Mouse (Mus musculus): ENCODE results near the gene Pcx. TPM values are rescaled to one million over a fixed set of nuclear protein-coding genes. Genes with fewer than 3 reads are reported as not detected.

The Pcx gene
- polyA plus RNA-seq, 1 experiment = 4.0 TPM

DNA sequence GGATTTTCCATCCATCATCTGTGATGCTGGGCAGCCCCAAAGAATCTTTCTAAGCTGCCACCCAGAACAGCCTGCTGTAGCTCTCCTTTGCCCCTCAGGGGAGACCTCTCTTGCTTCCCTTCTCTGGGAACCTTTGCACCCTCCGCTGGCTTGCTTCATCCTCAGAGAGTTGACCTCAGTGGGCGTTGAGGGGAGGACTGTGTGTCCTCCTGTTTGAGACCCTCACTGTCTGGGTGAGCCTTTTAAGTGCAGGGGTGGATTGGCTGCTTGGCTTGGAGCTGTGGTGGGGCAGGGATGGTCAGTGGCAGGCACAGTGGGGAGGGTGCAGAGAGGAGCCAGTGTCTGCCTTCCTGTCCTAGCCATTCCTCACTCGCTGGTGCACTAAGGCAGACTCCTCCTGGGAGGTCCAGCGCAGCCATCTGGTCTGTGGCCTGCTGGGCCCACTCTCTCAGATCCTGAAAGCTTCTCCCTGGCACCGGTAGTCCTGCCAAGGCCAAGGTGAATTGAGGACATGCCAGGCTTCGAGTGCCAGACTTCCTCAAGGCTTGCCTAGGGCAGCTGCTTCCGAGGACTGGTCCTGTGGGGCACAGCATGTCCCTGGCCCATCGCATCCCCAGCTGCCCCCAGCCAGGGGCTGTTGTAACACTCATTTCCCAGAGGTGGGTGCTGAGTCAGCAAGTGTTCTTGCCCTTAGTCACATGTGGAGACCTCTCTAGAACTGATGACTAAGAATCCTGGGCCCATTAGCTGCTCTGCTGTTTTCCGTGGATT lies 17.6 kb upstream of the Pcx start:
- no peaks in the 10 kb centered on the region for H3K79me2 ChIP-seq (ENCODE audit: control insufficient read depth, insufficient read depth)
- no peaks in the 10 kb centered on the region for H3K36me3 ChIP-seq (ENCODE audit: control insufficient read depth, insufficient read depth)
- H3K27me3 ChIP-seq (ENCODE audit: control insufficient read depth, insufficient read depth, insufficient read length) = no peaks in the 10 kb centered on the region
- no peak overlapping the region for H3ac ChIP-seq (ENCODE audit: control insufficient read depth, insufficient read length, low read depth)
- no peaks in the 10 kb centered on the region for H3K79me3 ChIP-seq (ENCODE audit: low read depth)
- no peak for TF ChIP-seq MYOG (IDR thresholded peaks at IDR 0.05; ENCODE audit: control insufficient read depth, extremely low read depth, insufficient read length)
- no peak for TF ChIP-seq CEBPB (IDR thresholded peaks at IDR 0.05; ENCODE audit: low read depth)
- TF ChIP-seq MYOD1 (IDR thresholded peaks at IDR 0.05; ENCODE audit: control insufficient read depth, insufficient read length, low read depth) = no peak
- TF ChIP-seq USF1 (IDR thresholded peaks at IDR 0.05; ENCODE audit: low read depth) = peak; percentile 41
- TF ChIP-seq FOSL1 (IDR thresholded peaks at IDR 0.05; ENCODE audit: insufficient read depth, low read length, poor library complexity, severe bottlenecking) = no peak
- TF ChIP-seq CTCF (IDR thresholded peaks at IDR 0.05; ENCODE audit: control insufficient read depth, insufficient read depth, insufficient read length) = no peak
- H3K4me3 ChIP-seq (ENCODE audit: insufficient read depth, poor library complexity, severe bottlenecking) = no peak overlapping the region

DNA sequence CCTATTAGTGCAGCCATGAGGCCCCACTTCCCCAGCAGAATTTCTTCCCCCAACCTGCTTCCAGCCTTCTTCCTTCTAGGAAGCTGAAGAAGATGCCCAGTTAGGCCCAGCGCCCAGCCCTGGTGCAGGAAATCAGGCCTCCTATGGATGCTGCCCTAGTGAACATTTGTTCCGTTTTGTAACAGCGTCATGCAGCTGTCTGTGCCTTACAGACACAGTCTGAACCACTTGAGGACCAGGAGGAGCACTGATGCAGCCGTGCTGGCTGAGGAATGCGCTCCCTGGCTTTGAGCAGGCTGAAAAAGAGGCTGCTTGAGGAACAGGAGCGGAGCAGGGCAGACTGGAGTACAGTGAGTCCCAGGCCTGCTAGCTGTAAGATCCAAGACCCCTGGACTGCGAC lies 15.6 kb upstream of the Pcx start:
- Histone ChIP-seq H3K79me3 (ENCODE audit: low read depth) (no peaks in the 10 kb centered on the region), H3K79me2 (ENCODE audit: control insufficient read depth, insufficient read depth) (no peaks in the 10 kb centered on the region), H3K36me3 (ENCODE audit: control insufficient read depth, insufficient read depth) (no peaks in the 10 kb centered on the region), H3ac (ENCODE audit: control insufficient read depth, insufficient read length, low read depth) (no peak overlapping the region), H3K4me3 (ENCODE audit: insufficient read depth, poor library complexity, severe bottlenecking) (no peak overlapping the region), H3K27me3 (ENCODE audit: control insufficient read depth, insufficient read depth, insufficient read length) (no peaks in the 10 kb centered on the region)
- TF ChIP-seq MYOD1 (IDR thresholded peaks at IDR 0.05; ENCODE audit: control insufficient read depth, insufficient read length, low read depth) (no peak), MAX (IDR thresholded peaks at IDR 0.05) (no peak), FOSL1 (IDR thresholded peaks at IDR 0.05; ENCODE audit: insufficient read depth, low read length, poor library complexity, severe bottlenecking) (no peak), CTCF (IDR thresholded peaks at IDR 0.05; ENCODE audit: control insufficient read depth, insufficient read depth, insufficient read length) (no peak), MYOG (IDR thresholded peaks at IDR 0.05; ENCODE audit: control insufficient read depth, extremely low read depth, insufficient read length) (no peak), CEBPB (IDR thresholded peaks at IDR 0.05; ENCODE audit: low read depth) (no peak), USF1 (IDR thresholded peaks at IDR 0.05; ENCODE audit: low read depth) (no peak)

DNA sequence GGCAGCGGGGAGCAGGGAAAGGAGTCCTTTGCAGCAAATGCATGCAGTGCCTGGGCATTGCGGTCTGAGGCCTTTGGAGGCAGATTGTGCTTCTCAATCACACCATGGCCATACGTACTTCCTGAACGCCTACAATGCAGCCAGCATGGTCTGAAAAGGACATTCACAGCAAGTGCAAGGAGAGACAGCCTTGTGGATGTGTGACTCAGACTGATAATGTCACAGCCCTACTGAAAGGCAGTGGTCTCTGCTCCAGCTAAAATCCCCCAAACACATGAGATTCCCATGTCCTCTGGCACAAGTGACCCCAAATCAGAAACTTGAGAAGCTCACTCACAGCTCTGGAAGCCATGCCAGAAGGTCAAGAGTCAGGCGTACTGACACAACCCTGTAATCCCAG lies 14.5 kb upstream of the Pcx start:
- Histone ChIP-seq H3K4me3 (ENCODE audit: insufficient read depth, poor library complexity, severe bottlenecking) (no peak overlapping the region), H3K79me2 (ENCODE audit: control insufficient read depth, insufficient read depth) (no peaks in the 10 kb centered on the region), H3ac (ENCODE audit: control insufficient read depth, insufficient read length, low read depth) (no peak overlapping the region), H3K36me3 (ENCODE audit: control insufficient read depth, insufficient read depth) (no peaks in the 10 kb centered on the region), H3K27me3 (ENCODE audit: control insufficient read depth, insufficient read depth, insufficient read length) (no peaks in the 10 kb centered on the region), H3K79me3 (ENCODE audit: low read depth) (no peaks in the 10 kb centered on the region)
- TF ChIP-seq FOSL1 (IDR thresholded peaks at IDR 0.05; ENCODE audit: insufficient read depth, low read length, poor library complexity, severe bottlenecking) (no peak), MYOD1 (IDR thresholded peaks at IDR 0.05; ENCODE audit: control insufficient read depth, insufficient read length, low read depth) (no peak), CEBPB (IDR thresholded peaks at IDR 0.05; ENCODE audit: low read depth) (no peak), MYOG (IDR thresholded peaks at IDR 0.05; ENCODE audit: control insufficient read depth, extremely low read depth, insufficient read length) (no peak), MAX (IDR thresholded peaks at IDR 0.05) (no peak), USF1 (IDR thresholded peaks at IDR 0.05; ENCODE audit: low read depth) (no peak), CTCF (IDR thresholded peaks at IDR 0.05; ENCODE audit: control insufficient read depth, insufficient read depth, insufficient read length) (no peak)

DNA sequence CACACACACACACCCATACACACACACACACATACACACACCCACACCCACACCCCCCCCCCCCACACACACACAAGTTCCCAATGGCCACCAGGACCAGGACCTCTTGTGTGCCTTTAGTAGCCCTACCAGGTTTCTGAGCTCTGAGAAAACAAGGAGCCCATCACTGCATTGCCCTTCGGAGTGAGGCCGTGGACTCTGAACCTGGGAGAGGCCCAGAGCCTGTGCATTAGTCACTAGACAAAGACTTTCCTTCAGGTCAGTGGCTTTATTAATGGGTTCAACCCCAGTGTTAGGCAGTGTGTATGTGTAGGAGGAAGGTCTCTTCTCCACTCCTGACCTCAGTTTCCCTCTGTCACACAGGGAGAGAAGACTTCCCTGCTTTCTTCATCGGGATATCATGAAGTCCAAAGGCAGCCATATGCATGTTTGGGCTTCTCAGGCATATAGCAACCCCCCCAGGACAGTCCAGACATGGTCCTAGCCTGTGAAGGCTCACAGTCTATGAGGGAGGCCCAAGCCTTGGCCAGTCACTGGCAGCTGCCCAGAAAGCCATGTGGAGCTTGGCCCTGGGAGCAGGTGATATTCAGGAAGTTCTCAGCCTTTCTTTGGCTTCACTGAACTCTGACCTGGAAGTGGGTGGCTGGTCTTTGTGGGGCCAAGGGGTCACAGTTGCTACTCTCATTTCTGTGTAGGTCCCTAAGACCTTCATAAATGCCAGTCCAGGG lies 13.6 kb upstream of the Pcx start:
- no peaks in the 10 kb centered on the region for H3K36me3 ChIP-seq (ENCODE audit: control insufficient read depth, insufficient read depth)
- no peaks in the 10 kb centered on the region for H3K79me2 ChIP-seq (ENCODE audit: control insufficient read depth, insufficient read depth)
- TF ChIP-seq CTCF (IDR thresholded peaks at IDR 0.05; ENCODE audit: control insufficient read depth, insufficient read depth, insufficient read length) = no peak
- TF ChIP-seq USF1 (IDR thresholded peaks at IDR 0.05; ENCODE audit: low read depth) = no peak
- TF ChIP-seq FOSL1 (IDR thresholded peaks at IDR 0.05; ENCODE audit: insufficient read depth, low read length, poor library complexity, severe bottlenecking) = no peak
- no peak for TF ChIP-seq MYOG (IDR thresholded peaks at IDR 0.05; ENCODE audit: control insufficient read depth, extremely low read depth, insufficient read length)
- TF ChIP-seq CEBPB (IDR thresholded peaks at IDR 0.05; ENCODE audit: low read depth) = no peak
- no peak for TF ChIP-seq MYOD1 (IDR thresholded peaks at IDR 0.05; ENCODE audit: control insufficient read depth, insufficient read length, low read depth)
- no peak for TF ChIP-seq MAX (IDR thresholded peaks at IDR 0.05)
- no peak overlapping the region for H3K4me3 ChIP-seq (ENCODE audit: insufficient read depth, poor library complexity, severe bottlenecking)
- no peak overlapping the region for H3ac ChIP-seq (ENCODE audit: control insufficient read depth, insufficient read length, low read depth)
- H3K27me3 ChIP-seq (ENCODE audit: control insufficient read depth, insufficient read depth, insufficient read length) = no peaks in the 10 kb centered on the region
- H3K79me3 ChIP-seq (ENCODE audit: low read depth) = no peaks in the 10 kb centered on the region

DNA sequence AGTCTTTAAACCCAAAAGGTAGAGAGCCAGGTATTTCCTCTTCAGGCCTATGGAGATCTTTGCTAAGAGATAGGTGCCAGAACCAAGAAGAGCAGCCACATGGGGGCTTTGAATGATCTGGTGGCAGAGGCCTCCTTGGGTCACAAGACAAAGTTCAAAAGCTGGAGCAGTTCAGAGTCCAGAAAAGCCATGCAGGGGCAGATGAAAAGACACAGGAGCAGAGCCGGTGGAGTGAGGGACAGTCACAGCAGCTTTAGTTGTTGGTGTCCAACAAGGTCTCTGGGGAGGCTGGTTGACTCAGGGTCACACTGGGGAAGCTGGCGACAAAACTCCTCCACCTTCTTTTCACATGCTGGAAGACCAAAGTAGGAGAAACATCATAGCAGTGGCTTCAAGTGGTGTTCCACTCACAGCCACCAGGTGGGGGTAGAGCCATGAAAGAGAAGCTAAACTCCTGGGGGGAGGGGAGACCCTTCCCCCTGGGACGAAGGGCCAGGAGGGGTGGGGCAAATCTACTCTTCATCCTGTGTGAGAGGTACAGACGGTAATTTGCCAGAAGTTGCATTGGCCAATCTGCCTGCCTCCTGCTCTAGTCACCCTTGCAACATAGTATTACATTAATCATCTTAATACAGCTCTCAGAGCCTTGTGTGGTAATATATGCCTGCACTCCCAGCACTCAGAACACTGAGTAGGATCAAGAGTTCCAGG lies 12.9 kb upstream of the Pcx start:
- H3K79me3 ChIP-seq (ENCODE audit: low read depth) = no peaks in the 10 kb centered on the region
- no peaks in the 10 kb centered on the region for H3K36me3 ChIP-seq (ENCODE audit: control insufficient read depth, insufficient read depth)
- H3K79me2 ChIP-seq (ENCODE audit: control insufficient read depth, insufficient read depth) = no peaks in the 10 kb centered on the region
- H3ac ChIP-seq (ENCODE audit: control insufficient read depth, insufficient read length, low read depth) = no peak overlapping the region
- H3K4me3 ChIP-seq (ENCODE audit: insufficient read depth, poor library complexity, severe bottlenecking) = no peak overlapping the region
- no peaks in the 10 kb centered on the region for H3K27me3 ChIP-seq (ENCODE audit: control insufficient read depth, insufficient read depth, insufficient read length)
- TF ChIP-seq MYOD1 (IDR thresholded peaks at IDR 0.05; ENCODE audit: control insufficient read depth, insufficient read length, low read depth) = no peak
- peak; percentile 66 for TF ChIP-seq CTCF (IDR thresholded peaks at IDR 0.05; ENCODE audit: control insufficient read depth, insufficient read depth, insufficient read length)
- TF ChIP-seq USF1 (IDR thresholded peaks at IDR 0.05; ENCODE audit: low read depth) = no peak
- TF ChIP-seq CEBPB (IDR thresholded peaks at IDR 0.05; ENCODE audit: low read depth) = no peak
